Mouse (Mus musculus): Measurements from ENCODE around the gene Gcnt7.
A peak's percentile ranks its signal among the peaks of the same experiment; 100 is the strongest.

Gene Gcnt7

GRCm38 (mm10) chr2:172458496-172458895 lies at the start of gene Gcnt7:
Gene Gcnt7 (minus strand): TSS chr2:172458596.
- no peak for TF ChIP-seq POU5F1 (IDR thresholded peaks at IDR 0.05; ENCODE audit: borderline replicate concordance, low read length)
- TF ChIP-seq NANOG (IDR thresholded peaks at IDR 0.05; ENCODE audit: borderline replicate concordance, low read length): no peak
- no peak for TF ChIP-seq CTCF (conservative IDR thresholded peaks at IDR 0.05; ENCODE audit: low read length)
- Histone ChIP-seq H3K4me1 (replicated peaks; ENCODE audit: low read depth, low read length) (peaks cover 11% of the 10 kb centered on the region), H3K27me3 (ENCODE audit: insufficient read depth, low read length) (no peaks in the 10 kb centered on the region), H3K36me3 (ENCODE audit: insufficient read depth, low read length) (peaks cover 92% of the 10 kb centered on the region), H3K9me3 (ENCODE audit: low read length) (no peaks in the 10 kb centered on the region), H3K4me3 (replicated peaks; ENCODE audit: low read length) (no peak within 1 kb of the TSS)

GRCm38 (mm10) chr2:172506121-172506520 lies 47.7 kb upstream of the Gcnt7 start:
- Histone ChIP-seq H3K27me3 (ENCODE audit: insufficient read depth, low read length) (peaks cover 5% of the 10 kb centered on the region; the same call in 1 of the 2 replicates), H3K9me3 (ENCODE audit: low read length) (no peaks in the 10 kb centered on the region), H3K4me1 (replicated peaks; ENCODE audit: low read depth, low read length) (peaks cover 42% of the 10 kb centered on the region), H3K36me3 (ENCODE audit: insufficient read depth, low read length) (no peaks in the 10 kb centered on the region), H3K4me3 (replicated peaks; ENCODE audit: low read length) (no peak overlapping the region)
- TF ChIP-seq CTCF (conservative IDR thresholded peaks at IDR 0.05; ENCODE audit: low read length): no peak
- TF ChIP-seq POU5F1 (IDR thresholded peaks at IDR 0.05; ENCODE audit: borderline replicate concordance, low read length): no peak
- no peak for TF ChIP-seq NANOG (IDR thresholded peaks at IDR 0.05; ENCODE audit: borderline replicate concordance, low read length)

GRCm38 (mm10) chr2:172502168-172502567 lies 43.8 kb upstream of the Gcnt7 start:
- peaks cover 49% of the 10 kb centered on the region for H3K4me1 ChIP-seq (replicated peaks; ENCODE audit: low read depth, low read length)
- no peak for TF ChIP-seq POU5F1 (IDR thresholded peaks at IDR 0.05; ENCODE audit: borderline replicate concordance, low read length)
- TF ChIP-seq CTCF (conservative IDR thresholded peaks at IDR 0.05; ENCODE audit: low read length): no peak
- TF ChIP-seq NANOG (IDR thresholded peaks at IDR 0.05; ENCODE audit: borderline replicate concordance, low read length): no peak
- no peaks in the 10 kb centered on the region for H3K9me3 ChIP-seq (ENCODE audit: low read length)
- H3K36me3 ChIP-seq (ENCODE audit: insufficient read depth, low read length): no peaks in the 10 kb centered on the region
- H3K4me3 ChIP-seq (replicated peaks; ENCODE audit: low read length): no peak overlapping the region; the same call in 1 of the 2 replicates
- H3K27me3 ChIP-seq (ENCODE audit: insufficient read depth, low read length): peaks cover 5% of the 10 kb centered on the region; the same call in 1 of the 2 replicates

GRCm38 (mm10) chr2:172501341-172501740 lies 42.9 kb upstream of the Gcnt7 start:
- H3K4me3 ChIP-seq (replicated peaks; ENCODE audit: low read length): no peak overlapping the region
- H3K27me3 ChIP-seq (ENCODE audit: insufficient read depth, low read length): peaks cover 5% of the 10 kb centered on the region; the same call in 1 of the 2 replicates
- H3K36me3 ChIP-seq (ENCODE audit: insufficient read depth, low read length): no peaks in the 10 kb centered on the region
- peaks cover 58% of the 10 kb centered on the region for H3K4me1 ChIP-seq (replicated peaks; ENCODE audit: low read depth, low read length)
- TF ChIP-seq CTCF (conservative IDR thresholded peaks at IDR 0.05; ENCODE audit: low read length) (peak; percentile 55), POU5F1 (IDR thresholded peaks at IDR 0.05; ENCODE audit: borderline replicate concordance, low read length) (no peak)
- no peaks in the 10 kb centered on the region for H3K9me3 ChIP-seq (ENCODE audit: low read length)

GRCm38 (mm10) chr2:172500752-172501316 lies 42.4 kb upstream of the Gcnt7 start:
- no peaks in the 10 kb centered on the region for H3K9me3 ChIP-seq (ENCODE audit: low read length)
- no peak for TF ChIP-seq NANOG (IDR thresholded peaks at IDR 0.05; ENCODE audit: borderline replicate concordance, low read length)
- no peak for TF ChIP-seq CTCF (conservative IDR thresholded peaks at IDR 0.05; ENCODE audit: low read length)
- TF ChIP-seq POU5F1 (IDR thresholded peaks at IDR 0.05; ENCODE audit: borderline replicate concordance, low read length): no peak
- H3K4me1 ChIP-seq (replicated peaks; ENCODE audit: low read depth, low read length): peaks cover 63% of the 10 kb centered on the region
- no peak overlapping the region for H3K4me3 ChIP-seq (replicated peaks; ENCODE audit: low read length)
- no peaks in the 10 kb centered on the region for H3K36me3 ChIP-seq (ENCODE audit: insufficient read depth, low read length)
- peaks cover 5% of the 10 kb centered on the region; the same call in 1 of the 2 replicates for H3K27me3 ChIP-seq (ENCODE audit: insufficient read depth, low read length)

GRCm38 (mm10) chr2:172498823-172499222 lies 40.4 kb upstream of the Gcnt7 start:
- Histone ChIP-seq H3K27me3 (ENCODE audit: insufficient read depth, low read length) (peaks cover 5% of the 10 kb centered on the region; the same call in 1 of the 2 replicates), H3K9me3 (ENCODE audit: low read length) (no peaks in the 10 kb centered on the region), H3K4me3 (replicated peaks; ENCODE audit: low read length) (no peak overlapping the region), H3K36me3 (ENCODE audit: insufficient read depth, low read length) (no peaks in the 10 kb centered on the region), H3K4me1 (replicated peaks; ENCODE audit: low read depth, low read length) (peaks cover 57% of the 10 kb centered on the region)
- no peak for TF ChIP-seq CTCF (conservative IDR thresholded peaks at IDR 0.05; ENCODE audit: low read length)
- TF ChIP-seq POU5F1 (IDR thresholded peaks at IDR 0.05; ENCODE audit: borderline replicate concordance, low read length): peak; percentile 88; the same call in 1 of the 2 replicates

GRCm38 (mm10) chr2:172496736-172497345 lies 38.4 kb upstream of the Gcnt7 start:
- Histone ChIP-seq H3K9me3 (ENCODE audit: low read length) (no peaks in the 10 kb centered on the region), H3K27me3 (ENCODE audit: insufficient read depth, low read length) (0 out of 2 replicates have a peak, but pooled peaks cover 2% of the 10 kb centered on the region), H3K36me3 (ENCODE audit: insufficient read depth, low read length) (no peaks in the 10 kb centered on the region), H3K4me3 (replicated peaks; ENCODE audit: low read length) (peak overlapping the region; percentile 10; the same call in 1 of the 2 replicates), H3K4me1 (replicated peaks; ENCODE audit: low read depth, low read length) (peaks cover 45% of the 10 kb centered on the region)
- TF ChIP-seq CTCF (conservative IDR thresholded peaks at IDR 0.05; ENCODE audit: low read length) (no peak), NANOG (IDR thresholded peaks at IDR 0.05; ENCODE audit: borderline replicate concordance, low read length) (no peak), POU5F1 (IDR thresholded peaks at IDR 0.05; ENCODE audit: borderline replicate concordance, low read length) (no peak)

GRCm38 (mm10) chr2:172484696-172485370 lies 26.4 kb upstream of the Gcnt7 start:
- Histone ChIP-seq H3K9me3 (ENCODE audit: low read length) (no peaks in the 10 kb centered on the region), H3K4me3 (replicated peaks; ENCODE audit: low read length) (no peak overlapping the region), H3K27me3 (ENCODE audit: insufficient read depth, low read length) (peaks cover 6% of the 10 kb centered on the region; the same call in 1 of the 2 replicates), H3K4me1 (replicated peaks; ENCODE audit: low read depth, low read length) (peaks cover 20% of the 10 kb centered on the region), H3K36me3 (ENCODE audit: insufficient read depth, low read length) (no peaks in the 10 kb centered on the region)
- TF ChIP-seq CTCF (conservative IDR thresholded peaks at IDR 0.05; ENCODE audit: low read length) (no peak), NANOG (IDR thresholded peaks at IDR 0.05; ENCODE audit: borderline replicate concordance, low read length) (no peak)
